Mouse (Mus musculus) T-helper 17 cell (primary cell): ENCODE measurements around the gene Sec11a.

Experiments
- in situ Hi-C, 2 experiments: fragments of 300-600 bp; cut with MboI, MseI; formaldehyde crosslinking; loops; 1 replicate in 1 of 2; 2 replicates in 1 of 2; pipeline ENCODE4 v1.15.1; 2025; ENCODE audit warnings: high pct_unique_total_duplicates in 2 of 2

Sec11a gene

GRCm38 (mm10) chr7:80900944-80901501 lies 46.6 kb downstream of the Sec11a start, which contains the start of gene Wdr73:
Gene Wdr73, minus strand, starts transcription at chr7:80901269.
- in situ Hi-C loops: no loop called here

DNA sequence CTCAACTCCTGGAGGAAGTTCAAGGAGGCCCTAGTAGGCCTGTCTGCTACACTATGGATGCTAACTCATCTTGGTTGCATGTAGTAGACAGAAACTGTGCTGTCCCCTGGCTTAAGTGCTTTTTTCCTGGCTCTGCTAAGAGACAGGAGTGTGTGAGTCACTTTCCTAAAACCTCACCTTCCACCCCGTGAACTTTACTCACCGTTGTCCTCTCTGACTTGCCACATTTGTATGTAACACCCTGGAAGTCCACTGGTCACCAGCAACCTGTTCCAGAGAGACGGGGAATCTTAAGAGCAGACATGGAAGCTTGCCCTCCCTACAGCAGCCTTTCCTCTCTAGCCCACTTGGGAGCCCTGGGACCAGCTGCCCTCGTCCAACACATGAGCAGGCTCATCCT lies 49.9 kb downstream of the Sec11a start:
- in situ Hi-C loops: loop anchor here in 1 of 2 experiments (25.0 kb wide), 1 partner anchor 165 kb away; the partner anchor contains the start of gene Alpk3

DNA sequence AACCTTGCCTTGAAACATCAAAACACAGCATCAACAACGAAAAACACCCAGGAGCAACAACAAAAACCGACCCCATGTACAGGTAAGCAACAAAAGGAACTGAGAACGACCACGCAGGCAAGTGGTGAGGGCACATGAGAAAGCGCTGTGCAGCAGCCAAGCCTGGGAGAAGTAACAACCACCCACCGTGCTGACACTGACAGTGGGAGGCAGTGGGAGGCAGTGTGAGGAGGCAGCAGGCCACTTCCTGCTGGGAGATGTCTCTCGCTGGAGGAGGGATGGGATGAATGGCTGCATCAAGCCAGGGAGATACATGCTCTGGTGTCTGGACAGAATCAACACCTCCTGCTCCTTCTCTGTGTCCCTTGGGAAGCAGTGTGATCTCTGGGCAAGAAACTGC lies 50.4 kb downstream of the Sec11a start:
- in situ Hi-C loops: loop anchor here in 1 of 2 experiments (25.0 kb wide), 1 partner anchor 165 kb away; the partner anchor contains the start of gene Alpk3

DNA sequence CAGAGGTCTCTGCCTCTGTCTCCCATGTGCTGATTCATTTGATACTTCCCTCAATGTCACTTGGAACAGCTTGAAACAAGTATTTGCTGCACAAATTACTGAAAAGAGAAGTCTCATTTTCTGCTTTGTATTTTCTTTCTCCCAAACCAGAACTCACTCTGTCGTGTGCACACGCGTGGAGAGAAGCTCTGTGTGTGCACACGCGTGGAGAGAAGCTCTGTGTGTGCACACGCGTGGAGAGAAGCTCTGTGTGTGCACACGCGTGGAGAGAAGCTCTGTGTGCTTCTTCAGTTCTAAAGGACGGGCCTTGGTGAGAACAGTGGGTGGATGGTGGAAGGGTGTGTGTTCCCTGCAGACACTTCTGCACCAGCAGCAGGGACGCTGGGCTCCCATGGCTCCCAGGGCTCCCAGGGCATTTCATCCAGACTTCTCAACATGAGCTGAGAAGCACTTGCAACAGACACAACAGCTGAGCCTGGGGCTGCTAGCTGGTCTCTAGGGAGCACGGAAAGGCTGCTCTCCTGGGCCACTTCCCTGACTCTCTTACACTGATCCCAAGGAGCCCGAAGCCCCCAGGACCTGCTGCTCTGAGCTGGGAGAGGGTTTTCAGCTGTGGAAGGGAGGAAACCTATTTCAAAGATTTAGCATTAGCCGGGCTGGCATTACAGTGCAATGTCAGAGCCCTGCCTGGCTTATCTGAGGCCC lies 52.6 kb downstream of the Sec11a start:
- in situ Hi-C loops: loop anchor here in 1 of 2 experiments (25.0 kb wide), 1 partner anchor 167 kb away; the partner anchor contains the start of gene Alpk3

- in situ Hi-C loops: loop anchor here in 1 of 2 experiments (25.0 kb wide), 1 partner anchor 168 kb away; the partner anchor contains the start of gene Alpk3
These were observed 53.4 kb downstream of the Sec11a start for GRCm38 (mm10) chr7:80894196-80894595.

- in situ Hi-C loops: loop anchor here in 1 of 2 experiments (25.0 kb wide), 1 partner anchor 169 kb away; the partner anchor contains the start of gene Alpk3
These were observed 53.8 kb downstream of the Sec11a start for GRCm38 (mm10) chr7:80893753-80894129.

GRCm38 (mm10) chr7:80893086-80893752 lies 54.4 kb downstream of the Sec11a start:
- in situ Hi-C loops: loop anchor here in 1 of 2 experiments (25.0 kb wide), 1 partner anchor 169 kb away; the partner anchor contains the start of gene Alpk3

DNA sequence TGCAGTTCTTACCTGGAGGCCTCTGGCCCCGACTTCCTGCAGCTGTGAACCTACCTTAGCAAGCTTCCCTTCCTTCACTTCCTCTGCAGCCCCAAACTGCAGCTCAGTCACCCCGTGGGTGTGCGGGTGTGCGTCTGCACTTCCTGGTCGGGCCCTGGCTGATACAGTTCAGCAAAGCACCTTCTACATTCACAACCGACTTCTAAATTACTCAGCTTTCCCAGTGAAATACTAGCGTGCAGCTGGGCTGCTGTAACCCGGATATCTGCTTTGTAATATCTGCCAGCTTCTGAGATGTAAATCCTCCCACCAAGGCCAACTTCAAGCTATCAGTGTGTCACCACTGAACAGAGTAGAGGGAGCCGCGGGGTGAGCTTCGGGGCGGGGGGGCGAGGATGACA lies 57.7 kb downstream of the Sec11a start:
- in situ Hi-C loops: loop anchor here (5.0 to 25.0 kb wide), 2 partner anchors 162 to 172 kb away; partner anchors contain the start of gene Alpk3 (in 1 of the 2)

- in situ Hi-C loops: loop anchor here (5.0 to 25.0 kb wide), 2 partner anchors 163 to 173 kb away; partner anchors contain the start of gene Alpk3 (in 1 of the 2)
These were observed 58.5 kb downstream of the Sec11a start for GRCm38 (mm10) chr7:80889021-80889511.

GRCm38 (mm10) chr7:80888595-80888994 lies 59.0 kb downstream of the Sec11a start:
- in situ Hi-C loops: loop anchor here (5.0 to 25.0 kb wide), 2 partner anchors 164 to 174 kb away; partner anchors contain the start of gene Alpk3 (in 1 of the 2)

DNA sequence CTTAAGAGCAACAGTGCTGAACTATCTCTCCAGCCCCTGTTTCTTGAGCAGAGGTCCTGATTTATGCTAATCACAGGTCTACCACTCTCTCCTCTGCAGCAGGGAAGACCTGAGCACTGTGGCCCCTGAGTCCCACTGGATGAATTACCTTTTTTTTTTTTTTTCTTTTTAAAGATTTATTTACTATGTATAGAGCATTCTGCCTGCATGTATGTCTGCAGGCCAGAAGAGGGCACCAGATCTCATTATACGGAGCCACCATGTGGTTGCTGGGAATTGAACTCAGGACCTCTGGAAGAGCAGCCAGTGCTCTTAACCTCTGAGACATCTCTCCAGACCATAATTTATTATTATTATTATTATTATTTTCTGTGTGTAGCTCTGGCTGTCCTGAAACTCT lies 61.9 kb downstream of the Sec11a start:
- in situ Hi-C loops: loop anchor here (5.0 to 25.0 kb wide), 2 partner anchors 167 to 177 kb away; partner anchors contain the start of gene Alpk3 (in 1 of the 2)

DNA sequence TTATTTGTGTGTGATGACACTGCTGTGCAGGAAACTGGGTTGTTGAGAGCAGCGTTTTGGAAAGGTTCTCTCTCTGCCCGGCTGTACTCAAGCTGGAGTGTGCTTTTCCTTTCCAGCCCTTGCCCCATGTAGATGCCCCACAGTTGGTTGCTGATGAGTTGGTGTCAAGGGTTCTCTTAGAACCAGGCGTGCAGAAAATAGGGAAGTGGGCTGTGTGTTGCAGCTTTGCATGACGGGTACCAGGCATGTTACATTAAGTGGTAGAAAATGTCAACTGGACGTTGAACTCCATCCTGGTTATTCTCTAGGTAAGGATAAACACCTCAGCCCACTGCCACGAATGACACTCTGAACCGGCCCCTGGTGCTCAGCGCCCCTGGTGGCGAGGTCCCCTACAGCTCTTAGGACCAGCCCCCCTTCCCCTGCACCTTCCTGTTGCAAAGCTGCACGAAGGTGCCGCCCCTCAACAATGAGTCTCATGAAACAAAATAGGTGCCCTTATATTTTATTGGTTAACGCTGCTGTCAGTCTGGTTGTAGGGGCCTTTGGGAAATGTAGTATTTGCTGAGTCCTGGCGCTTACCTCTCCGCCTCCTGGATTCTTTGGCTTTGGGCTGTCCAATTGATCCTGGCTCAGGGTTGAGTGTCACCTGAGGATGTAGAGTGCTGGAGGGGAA lies 64.6 kb downstream of the Sec11a start:
- in situ Hi-C loops: loop anchor here in 1 of 2 experiments (25.0 kb wide), 1 partner anchor 179 kb away; the partner anchor contains the start of gene Alpk3

DNA sequence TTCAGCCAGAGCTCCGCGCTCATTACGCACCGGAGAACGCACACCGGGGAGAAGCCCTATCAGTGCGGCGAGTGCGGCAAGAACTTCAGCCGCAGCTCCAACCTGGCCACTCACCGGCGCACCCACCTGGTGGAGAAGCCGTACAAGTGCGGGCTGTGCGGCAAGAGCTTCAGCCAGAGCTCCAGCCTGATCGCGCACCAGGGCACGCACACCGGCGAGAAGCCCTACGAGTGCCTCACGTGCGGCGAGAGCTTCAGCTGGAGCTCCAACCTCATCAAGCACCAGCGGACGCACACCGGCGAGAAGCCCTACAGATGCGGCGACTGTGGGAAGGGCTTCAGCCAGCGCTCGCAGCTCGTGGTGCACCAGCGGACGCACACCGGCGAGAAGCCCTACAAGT lies 71.9 kb downstream of the Sec11a start:
- in situ Hi-C loops: loop anchor here in 1 of 2 experiments (25.0 kb wide), 1 partner anchor 187 kb away; the partner anchor contains the start of gene Alpk3

GRCm38 (mm10) chr7:80873631-80874030 lies 73.9 kb downstream of the Sec11a start:
- in situ Hi-C loops: no loop called here

DNA sequence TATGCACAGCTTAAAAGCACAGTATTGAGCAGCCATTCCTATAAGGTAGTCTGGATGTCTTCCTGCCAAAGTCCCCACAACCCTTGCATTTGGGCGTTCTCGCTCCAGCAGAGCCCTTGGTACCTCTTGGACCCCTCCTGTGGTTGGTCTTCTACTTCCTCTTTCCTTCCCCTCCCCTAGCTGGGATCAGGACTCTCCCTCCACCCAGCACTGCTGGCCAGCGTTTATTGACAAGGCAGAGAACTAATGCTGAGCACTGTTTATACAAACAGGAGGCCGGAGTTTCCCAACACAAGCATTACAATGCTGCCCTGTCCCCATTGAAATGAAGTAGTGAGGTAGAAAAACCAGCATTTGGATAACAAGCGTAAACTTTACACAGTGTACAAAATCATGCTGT lies 74.5 kb downstream of the Sec11a start:
- in situ Hi-C loops: no loop called here

- in situ Hi-C loops: no loop called here
These were observed 78.9 kb downstream of the Sec11a start for GRCm38 (mm10) chr7:80868686-80869085.

GRCm38 (mm10) chr7:80866514-80867147 lies 80.9 kb downstream of the Sec11a start:
- in situ Hi-C loops: no loop called here

- in situ Hi-C loops: no loop called here
These were observed 82.1 kb downstream of the Sec11a start for GRCm38 (mm10) chr7:80865521-80865920.

DNA sequence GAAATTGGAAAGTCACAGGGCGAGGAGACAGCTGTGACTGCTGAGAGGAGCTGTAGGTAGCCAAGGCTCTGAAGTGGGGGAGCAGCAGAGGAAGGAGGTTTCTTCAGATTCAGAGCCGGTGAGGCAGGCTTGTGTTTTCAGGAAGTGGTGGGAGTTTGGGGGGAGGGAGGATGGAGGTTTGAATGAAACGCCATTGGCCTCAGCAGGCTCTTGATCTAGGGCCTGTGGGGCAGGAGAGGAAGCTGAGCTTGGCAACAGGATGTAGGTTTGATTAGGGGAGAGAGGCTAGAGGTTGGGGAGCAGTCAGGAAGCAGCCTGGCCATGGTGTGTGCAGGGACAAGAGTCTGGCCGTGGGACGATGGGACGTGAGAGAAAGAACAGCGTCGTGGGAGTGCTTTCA lies 82.7 kb downstream of the Sec11a start:
- in situ Hi-C loops: no loop called here

GRCm38 (mm10) chr7:80864151-80864550 lies 83.4 kb downstream of the Sec11a start:
- in situ Hi-C loops: no loop called here
